Mouse (Mus musculus) T-cell, adult 2 months (primary cell): Measurements from ENCODE around the gene Myt1.

Experiments used
- DNase-seq: peaks from one replicate; pipeline ENCODE4 v3.0.0; 2022; ENCODE audit warnings: low spot score

Gene Myt1

GRCm38 (mm10) chr2:181763006-181763830 is at the start of gene Myt1:
Gene Myt1 (plus strand): TSS chr2:181763332.
- no peak for DNase-seq

- DNase-seq: no peak
Observed at GRCm38 (mm10) chr2:181713749-181714148, 49.4 kb upstream of the Myt1 start.

GRCm38 (mm10) chr2:181714903-181715326 is 48.2 kb upstream of the Myt1 start, which contains the start of gene Oprl1:
Gene Oprl1 (plus strand): TSS chr2:181715016.
- DNase-seq: no peak

GRCm38 (mm10) chr2:181715382-181715781 is 47.8 kb upstream of the Myt1 start:
- DNase-seq: no peak

GRCm38 (mm10) chr2:181716991-181717390 is 46.1 kb upstream of the Myt1 start:
- no peak for DNase-seq

- DNase-seq: no peak
Observed at GRCm38 (mm10) chr2:181720061-181720460, 43.1 kb upstream of the Myt1 start.

GRCm38 (mm10) chr2:181721200-181721599 is 41.9 kb upstream of the Myt1 start:
- DNase-seq: no peak

- no peak for DNase-seq
Observed at GRCm38 (mm10) chr2:181722213-181722612, 40.9 kb upstream of the Myt1 start.

- DNase-seq: no peak
Observed at GRCm38 (mm10) chr2:181727659-181728262, 35.4 kb upstream of the Myt1 start.

GRCm38 (mm10) chr2:181730051-181730450 is 33.1 kb upstream of the Myt1 start:
- DNase-seq: peak; percentile 26

- DNase-seq: no peak
Observed at GRCm38 (mm10) chr2:181752626-181753025, 10.5 kb upstream of the Myt1 start.

- no peak for DNase-seq
Observed at GRCm38 (mm10) chr2:181758147-181758725, 4.9 kb upstream of the Myt1 start.

- no peak for DNase-seq
Observed at GRCm38 (mm10) chr2:181759041-181759440, 4.1 kb upstream of the Myt1 start.

- no peak for DNase-seq
Observed at GRCm38 (mm10) chr2:181763886-181764527, 875 bp downstream of the Myt1 start.

- no peak for DNase-seq
Observed at GRCm38 (mm10) chr2:181764600-181764999, 1.5 kb downstream of the Myt1 start.

GRCm38 (mm10) chr2:181765251-181765650 is 2.1 kb downstream of the Myt1 start:
- DNase-seq: no peak

GRCm38 (mm10) chr2:181766672-181767557 is 3.8 kb downstream of the Myt1 start:
- DNase-seq: no peak

GRCm38 (mm10) chr2:181768451-181768850 is 5.3 kb downstream of the Myt1 start:
- DNase-seq: no peak

- DNase-seq: no peak
Observed at GRCm38 (mm10) chr2:181769397-181769796, 6.3 kb downstream of the Myt1 start.

GRCm38 (mm10) chr2:181773203-181773602 is 10.1 kb downstream of the Myt1 start:
- no peak for DNase-seq

- DNase-seq: no peak
Observed at GRCm38 (mm10) chr2:181775786-181776185, 12.7 kb downstream of the Myt1 start.
